Mouse (Mus musculus) retina, postnatal 7 days (tissue): ENCODE data around the gene Pip4k2b.

Experiments used
- DNase-seq: peaks from one replicate; pipeline ENCODE4 v3.0.0-alpha.2; 2012; ENCODE audit warnings: low read depth, low spot score

Pip4k2b gene

DNA sequence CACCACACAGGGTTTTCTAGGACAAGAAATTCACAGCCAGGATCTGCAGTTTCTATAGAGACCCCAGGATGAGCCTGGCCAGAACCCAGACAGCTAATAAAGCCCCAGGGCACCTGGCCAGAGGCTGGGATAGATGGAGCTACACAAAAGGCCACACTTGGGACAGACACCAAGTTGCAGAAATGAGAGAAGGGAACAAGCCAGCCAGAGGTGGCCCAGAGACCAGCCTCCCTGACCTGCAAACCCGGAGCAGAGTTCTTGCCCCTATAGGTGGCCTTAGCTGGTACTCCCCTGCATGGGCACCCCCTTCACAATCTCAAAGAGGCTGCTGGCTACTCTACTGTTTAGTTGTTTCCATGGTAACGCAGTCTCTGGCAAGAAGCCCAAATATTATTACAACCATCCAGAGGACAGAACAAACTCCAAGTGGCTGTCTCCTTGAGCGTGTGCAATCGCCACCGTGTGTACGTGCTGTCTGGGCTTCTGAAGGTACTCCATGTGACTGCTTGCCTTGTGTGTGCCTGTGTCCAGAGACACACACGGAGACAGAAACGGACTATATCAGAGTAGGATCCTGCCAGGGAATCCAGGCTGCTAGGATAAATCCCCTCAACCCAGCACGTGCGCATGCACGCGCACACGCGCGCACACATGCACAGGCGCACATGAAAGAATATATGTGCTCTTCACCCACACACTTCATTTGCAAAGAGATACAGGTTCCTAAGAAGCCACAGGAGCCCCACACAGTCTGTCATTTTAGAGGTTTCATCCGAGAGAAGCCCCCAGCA is 49.4 kb downstream of the Pip4k2b start:
- no peak for DNase-seq

GRCm38 (mm10) chr11:97694435-97694834 is 50.1 kb downstream of the Pip4k2b start:
- DNase-seq, result no peak

DNA sequence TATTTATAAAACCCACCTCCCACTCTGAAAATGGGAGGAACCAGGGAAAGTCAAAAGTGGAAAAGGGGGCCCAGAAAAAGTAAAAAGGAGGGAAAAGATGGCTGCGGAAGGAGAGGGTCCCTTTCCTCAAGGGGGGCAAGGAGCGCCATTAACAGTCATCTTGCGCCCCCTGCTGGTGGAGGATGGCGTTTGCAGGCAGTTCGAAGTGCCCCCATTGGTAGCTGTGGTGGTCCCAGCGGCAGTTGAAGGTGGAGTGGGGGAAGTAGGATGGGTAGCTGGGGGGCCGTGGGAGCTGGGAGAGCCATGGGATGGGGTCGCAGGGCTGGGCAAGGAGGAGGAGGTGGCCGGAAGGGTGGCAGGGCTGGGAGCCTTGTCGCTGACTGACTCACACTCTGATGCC is 54.6 kb downstream of the Pip4k2b start:
- DNase-seq, result peak; percentile 61

DNA sequence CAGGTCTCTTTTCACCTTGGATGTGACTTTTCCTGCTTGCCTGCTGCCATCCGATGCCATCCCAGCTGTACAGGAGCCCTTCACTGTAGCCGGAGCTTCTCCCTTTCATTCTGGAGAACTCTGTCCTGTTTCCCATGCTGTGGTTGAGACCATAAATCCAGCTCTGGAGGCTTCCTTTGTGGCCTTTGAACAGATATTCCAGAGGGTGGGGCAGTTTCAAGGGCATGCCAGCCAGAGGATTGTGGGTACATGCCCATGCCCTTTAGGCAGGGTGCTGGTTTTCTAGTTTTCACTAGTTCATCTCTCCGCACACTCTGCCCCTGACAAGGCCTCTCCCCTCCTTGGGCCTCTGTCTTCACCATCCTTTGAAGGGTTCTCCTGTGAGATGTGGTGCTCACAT is 57.4 kb downstream of the Pip4k2b start:
- DNase-seq, result no peak

DNA sequence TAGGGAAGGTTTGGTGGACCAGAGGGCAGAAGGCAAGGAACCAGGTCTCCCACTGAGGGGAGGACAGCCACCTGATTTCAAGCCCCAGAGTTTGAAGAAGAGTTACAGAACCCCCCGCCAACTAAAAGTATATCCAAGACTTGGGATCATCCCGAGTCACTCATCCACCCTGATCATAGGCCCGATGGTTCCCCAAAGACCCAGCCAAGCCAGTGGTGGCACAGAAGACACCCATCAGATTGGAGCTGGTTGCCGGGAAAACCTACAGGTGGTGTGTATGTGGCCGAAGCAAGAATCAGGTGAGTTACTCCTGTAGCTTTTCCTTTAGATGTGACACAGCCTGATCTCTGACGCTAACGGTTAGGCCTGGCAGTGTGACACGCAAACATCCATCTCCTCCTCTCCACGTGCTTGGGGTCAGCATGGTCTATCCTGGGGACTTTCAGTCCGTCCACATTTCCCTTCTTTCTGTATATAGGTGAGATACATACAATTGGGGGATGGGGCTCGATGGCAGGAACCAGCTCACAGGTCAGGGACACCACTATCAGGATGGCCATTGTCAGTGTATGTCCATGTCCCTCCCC is 58.1 kb downstream of the Pip4k2b start:
- no peak for DNase-seq

DNA sequence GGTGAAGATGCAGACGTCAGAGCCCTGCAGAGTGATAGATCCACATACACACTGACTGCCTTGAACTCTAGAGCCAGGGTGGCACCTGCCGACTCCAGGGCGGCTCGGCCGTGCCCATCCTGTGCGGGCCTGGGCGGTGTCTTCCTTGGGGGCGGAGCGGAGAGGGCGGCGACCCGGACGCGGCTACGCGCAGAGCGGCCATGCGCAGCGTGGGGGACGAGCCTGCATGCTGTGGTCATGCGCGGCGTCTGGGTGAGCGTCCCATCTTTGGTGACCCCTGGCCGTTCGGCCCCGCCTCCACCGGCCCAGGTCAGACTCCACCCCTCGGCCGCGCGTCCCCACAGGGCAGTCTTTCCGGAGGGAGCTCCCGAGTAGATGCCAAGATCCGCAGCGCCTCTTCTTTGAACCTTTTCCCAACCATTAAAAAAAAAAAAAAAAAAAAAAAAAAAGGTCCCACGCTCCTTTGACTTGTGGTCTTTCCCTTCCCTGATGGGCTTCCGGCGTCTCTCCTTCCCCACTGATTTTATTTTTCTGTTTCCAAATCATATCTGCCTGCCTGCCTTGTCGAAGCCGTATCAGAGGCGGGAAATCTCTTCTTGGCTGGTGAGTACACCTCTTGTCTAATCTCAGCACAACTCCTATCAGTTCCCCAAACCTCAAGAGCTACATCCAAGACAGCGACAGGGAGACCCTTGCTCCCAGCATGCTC is 58.7 kb downstream of the Pip4k2b start, which contains the start of gene Cisd3:
Cisd3 (plus strand) TSS at position 214 of the 709 bp plus-strand sequence.
- DNase-seq, result peak; percentile 68

DNA sequence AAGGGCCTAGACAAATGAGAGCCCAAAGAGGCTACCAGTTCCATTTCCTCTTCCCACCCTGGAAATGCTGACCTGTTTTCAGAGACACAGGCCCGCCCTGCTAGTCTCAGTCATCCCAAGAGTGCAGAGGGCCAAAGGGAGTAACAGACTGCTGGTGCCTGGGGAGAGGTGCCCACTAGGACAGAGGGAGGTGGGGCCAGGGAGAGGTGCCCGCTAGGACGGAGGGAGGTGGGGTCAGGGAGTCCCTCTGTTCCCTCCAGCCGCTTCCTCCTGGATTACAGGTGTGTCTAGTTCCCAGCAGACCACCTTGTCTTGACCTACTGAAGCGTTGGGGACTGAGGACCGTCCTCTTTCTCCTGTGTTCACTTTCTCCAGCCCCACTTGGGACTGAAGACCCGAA is 59.7 kb downstream of the Pip4k2b start:
- no peak for DNase-seq

DNA sequence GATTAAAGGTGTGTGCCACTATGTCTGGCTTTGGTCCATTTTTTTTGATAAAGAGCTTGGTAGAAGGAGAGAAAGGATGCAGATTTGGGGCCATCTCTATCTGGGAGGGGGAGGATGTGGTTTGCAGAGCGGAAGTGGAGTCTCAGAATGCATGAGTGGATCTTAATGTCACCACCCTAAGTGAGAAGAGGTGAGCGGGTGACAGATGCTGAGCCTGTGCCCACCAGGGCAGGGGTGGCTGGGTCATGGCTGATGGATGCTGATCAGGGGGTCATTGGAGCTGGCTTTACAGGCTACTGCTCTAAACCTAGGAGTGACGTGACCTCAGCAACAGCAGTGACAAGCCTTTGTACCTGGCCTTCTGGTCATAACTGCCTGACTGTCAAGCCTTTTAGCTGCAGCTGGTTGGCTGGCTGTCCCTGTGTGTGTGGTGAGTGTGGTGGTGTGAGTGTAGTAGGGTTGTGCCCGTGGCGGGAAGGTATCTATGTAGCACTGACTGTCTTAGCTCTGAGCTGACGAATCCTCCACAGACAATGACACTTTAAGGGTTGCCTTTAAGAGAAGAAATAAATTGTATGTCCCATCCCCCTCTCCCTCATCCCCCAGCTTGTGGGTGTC is 60.3 kb downstream of the Pip4k2b start:
- DNase-seq, result no peak

DNA sequence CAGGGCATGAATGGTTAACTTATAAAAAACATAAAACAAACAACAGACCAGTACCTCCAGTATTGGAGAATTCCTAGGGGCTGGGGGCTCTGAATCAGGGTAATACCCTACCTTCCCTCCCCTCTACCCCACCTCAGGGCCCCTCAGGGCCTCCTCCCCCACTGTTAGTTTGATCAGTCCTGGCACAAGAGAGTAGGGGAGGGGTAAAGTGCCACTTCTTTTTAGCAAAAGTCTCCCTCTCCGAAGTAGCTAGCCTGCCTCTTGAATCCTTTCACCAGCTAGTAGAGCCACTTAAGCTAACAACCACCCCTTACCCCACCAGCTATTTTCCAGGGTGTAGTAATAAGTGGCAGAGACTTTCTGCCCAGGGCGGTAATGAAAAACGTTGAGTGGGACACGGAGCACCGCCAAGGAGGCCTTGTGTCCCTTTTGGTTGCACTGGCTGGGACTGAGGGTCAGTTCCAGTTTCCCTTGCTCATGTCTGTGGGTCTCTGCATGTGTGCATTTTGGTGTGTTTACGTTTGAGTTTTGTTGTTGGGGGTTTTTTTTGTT is 61.9 kb downstream of the Pip4k2b start:
- no peak for DNase-seq

GRCm38 (mm10) chr11:97680430-97680829 is 64.1 kb downstream of the Pip4k2b start:
- DNase-seq, result no peak

GRCm38 (mm10) chr11:97678301-97678700 is 66.2 kb downstream of the Pip4k2b start:
- no peak for DNase-seq

DNA sequence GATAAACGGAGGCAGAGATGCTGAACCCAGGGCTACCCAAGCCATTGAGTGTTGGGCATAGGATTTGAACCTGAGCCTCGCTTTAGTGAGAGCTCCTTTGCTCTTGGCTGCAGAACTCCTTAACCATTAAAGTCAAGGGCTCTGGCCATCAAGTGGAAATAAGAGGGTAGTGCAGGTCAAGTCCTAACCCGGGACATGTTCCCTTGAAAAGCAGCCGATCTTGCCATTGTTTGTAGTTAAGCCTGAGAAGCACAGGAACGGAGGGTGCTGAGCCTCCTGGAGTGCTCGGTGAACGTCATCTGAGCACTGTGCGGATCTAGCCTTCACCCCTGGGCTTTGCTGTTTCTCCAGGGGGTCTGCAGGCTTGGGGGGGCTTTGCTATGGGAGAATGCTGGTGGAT is 66.7 kb downstream of the Pip4k2b start:
- DNase-seq, result no peak

DNA sequence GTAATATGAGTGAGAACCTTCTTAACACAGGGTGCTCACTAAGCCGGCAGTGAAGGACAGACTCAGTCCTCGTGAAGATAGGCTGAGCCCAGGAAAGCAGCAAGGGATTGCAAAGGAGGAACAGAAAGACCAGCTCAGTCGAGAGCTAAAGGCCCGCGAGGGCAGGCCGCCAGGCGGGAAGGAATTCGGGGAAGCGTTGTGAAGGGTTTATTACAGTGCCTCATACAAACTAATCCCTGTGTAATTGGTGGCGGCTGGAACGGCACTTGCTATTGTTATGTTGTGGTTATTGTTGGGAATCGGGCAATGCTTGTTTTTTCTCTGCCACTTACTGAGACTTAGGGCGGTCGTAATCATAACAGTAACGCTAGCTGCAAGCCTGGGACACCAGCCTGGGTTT is 67.1 kb downstream of the Pip4k2b start:
- DNase-seq, result no peak

DNA sequence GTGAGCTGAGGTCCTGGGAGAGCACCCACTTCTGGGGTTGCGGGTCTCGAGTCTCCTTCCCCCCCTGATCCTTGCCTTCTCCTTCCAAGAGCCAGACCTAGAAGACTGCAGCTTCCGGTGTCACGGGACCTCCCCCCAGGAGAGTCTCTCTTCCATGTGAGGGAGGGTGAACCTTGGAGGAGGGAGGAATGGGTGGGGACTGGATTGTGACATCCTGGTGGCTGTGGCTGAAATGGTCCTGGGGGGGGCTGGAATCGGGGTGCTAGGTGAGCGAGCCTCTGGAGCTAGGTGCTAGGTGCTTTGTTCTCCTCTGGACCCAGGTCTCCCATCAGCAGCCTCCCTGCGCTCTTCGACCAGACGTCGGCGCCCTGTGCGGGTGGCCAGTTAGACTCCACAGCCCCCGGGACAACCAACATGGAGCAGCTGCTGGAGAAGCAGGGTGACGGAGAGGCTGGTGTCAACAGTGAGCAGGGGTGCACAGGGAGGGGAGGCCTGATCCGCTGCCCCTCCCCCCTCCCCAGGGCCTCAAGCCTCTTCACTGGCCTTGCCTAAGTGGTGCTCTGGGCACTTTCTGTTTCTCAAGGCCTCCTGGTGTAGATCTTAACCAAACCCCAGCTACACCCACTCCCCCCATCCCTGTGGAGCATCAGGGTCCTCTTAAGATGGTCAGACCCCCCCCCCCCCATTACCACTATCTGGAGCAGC is 68.3 kb downstream of the Pip4k2b start:
- DNase-seq, result no peak

- no peak for DNase-seq
These were observed 71.4 kb downstream of the Pip4k2b start for GRCm38 (mm10) chr11:97673148-97673547.

DNA sequence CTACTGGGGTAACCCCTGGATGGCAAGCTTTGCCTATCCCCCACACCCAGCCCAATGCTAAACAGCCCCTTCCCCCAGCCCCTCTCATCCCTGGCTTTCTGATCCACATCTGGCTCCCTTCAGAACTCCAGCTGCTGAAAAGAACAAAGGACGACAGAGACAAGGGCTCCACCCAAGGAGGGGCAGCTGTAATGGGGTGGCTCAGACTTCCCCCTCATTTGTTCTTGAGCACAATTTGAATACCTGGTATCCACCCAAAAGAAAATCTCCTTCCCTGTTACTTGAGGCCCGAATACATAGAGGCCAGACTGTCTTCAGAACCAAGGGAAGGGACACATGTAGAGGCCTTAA is 73.4 kb downstream of the Pip4k2b start:
- no peak for DNase-seq

DNA sequence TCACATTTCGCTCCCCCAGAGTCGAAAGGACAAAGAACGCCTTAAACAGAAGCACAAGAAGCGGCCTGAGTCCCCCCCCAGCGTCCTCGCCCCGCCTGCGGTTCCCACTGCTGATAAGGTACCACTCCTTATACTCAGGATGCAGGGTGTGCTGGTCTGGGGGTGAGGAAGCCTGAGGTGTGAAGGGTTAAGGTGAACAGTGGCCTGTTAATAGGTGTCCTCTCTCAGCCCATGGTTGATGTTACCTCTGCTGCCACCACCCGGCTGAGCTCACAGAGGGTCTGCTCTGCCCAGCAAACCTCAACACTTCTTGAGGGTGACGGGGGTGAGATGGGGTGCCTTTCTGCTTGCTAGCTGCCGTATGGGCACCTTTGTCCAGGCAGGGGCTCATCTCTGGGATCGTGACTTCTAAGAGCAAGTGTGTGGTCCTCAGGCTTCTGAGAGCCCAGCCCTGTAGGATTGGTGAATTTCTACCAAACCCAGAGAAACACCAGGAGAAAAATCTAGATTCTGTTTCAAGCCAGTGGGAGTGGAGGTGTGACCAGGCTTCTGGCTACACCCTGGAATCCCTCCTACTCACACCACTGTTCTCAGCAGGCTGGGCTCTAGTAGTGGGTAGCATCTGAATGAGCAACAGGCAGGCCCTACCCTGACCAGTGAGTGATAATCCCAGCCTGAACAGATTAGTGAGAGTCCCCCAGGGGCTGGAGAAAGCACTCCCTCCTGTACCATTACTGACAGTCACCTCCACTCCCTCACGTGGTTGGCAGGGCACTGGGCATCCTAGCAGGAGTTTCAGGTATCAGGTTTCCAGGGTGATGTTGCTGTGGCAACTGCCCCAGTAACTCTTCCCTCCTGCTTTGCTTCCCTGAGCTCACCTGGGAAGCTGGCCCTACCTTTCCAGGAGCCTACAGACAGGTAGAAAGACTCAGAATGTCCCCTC is 74.0 kb downstream of the Pip4k2b start:
- DNase-seq, result no peak

- DNase-seq, result peak; percentile 72
These were observed 74.7 kb downstream of the Pip4k2b start for GRCm38 (mm10) chr11:97669829-97670228.

DNA sequence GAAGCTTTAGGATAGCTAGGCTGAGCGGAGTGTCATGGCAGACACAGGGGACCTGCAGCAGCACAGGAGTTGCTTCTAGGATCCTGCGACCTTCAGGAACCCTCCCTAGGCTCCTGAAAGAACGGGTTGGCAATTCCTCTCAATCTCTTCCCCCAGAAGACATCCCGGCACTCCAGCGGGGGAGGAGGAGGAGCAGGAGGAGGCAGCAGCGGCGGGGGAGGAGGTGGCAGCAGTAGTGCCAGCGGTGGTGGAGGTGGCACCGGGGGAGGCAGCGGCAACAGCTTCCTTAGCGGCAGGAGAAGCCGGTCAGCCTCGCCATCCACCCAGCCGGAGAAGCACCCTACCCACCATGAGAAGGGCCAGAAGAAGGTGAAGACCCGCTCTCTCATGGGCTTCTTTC is 75.2 kb downstream of the Pip4k2b start:
- DNase-seq, result no peak

DNA sequence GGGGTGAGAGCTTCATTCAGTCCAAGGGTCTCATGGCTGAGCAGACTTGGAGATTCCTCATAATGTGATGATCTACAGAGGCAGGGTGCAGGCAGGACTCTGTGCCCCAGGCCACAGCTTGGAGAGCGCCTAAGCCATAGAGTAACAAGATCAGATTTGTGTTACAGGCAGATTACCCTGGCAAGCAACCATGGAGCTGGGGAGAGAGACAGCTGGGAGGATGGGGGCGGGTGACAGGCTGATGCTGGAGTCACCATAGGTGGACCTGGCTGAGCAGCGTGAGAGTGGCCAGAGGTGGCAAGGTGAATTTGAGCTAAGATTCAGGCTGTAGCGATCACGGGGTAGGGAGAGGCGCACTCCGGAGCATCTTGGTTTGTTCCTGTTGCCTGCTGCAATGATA is 76.3 kb downstream of the Pip4k2b start:
- no peak for DNase-seq
